Mouse (Mus musculus) CD4-positive helper T cell, adult 2 months (primary cell): Measurements from ENCODE around the gene Tbxa2r.
A peak's percentile ranks its signal among the peaks of the same experiment; 100 is the strongest.

Experiments used
- DNase-seq: peaks from one replicate; pipeline ENCODE4 v3.0.0-alpha.2; 2012; ENCODE audit warnings: low read depth, missing footprints, low spot score

The Tbxa2r gene

GRCm38 (mm10) chr10:81365672-81366476 lies 37.3 kb downstream of the Tbxa2r start, which contains the start of gene 4930404N11Rik:
TSS of gene 4930404N11Rik (minus strand) at chr10:81365816.
- DNase-seq: no peak

- no peak for DNase-seq
Observed at GRCm38 (mm10) chr10:81366477-81367206, 38.1 kb downstream of the Tbxa2r start.

- DNase-seq: no peak
Observed at GRCm38 (mm10) chr10:81367207-81367495, 38.6 kb downstream of the Tbxa2r start.

GRCm38 (mm10) chr10:81375322-81375721 lies 46.8 kb downstream of the Tbxa2r start:
- DNase-seq: no peak

GRCm38 (mm10) chr10:81376561-81377361 lies 48.2 kb downstream of the Tbxa2r start:
- peak; percentile 29 for DNase-seq

GRCm38 (mm10) chr10:81377362-81377664 lies 48.8 kb downstream of the Tbxa2r start:
- peak; percentile 28 for DNase-seq

- no peak for DNase-seq
Observed at GRCm38 (mm10) chr10:81377793-81378552, 49.4 kb downstream of the Tbxa2r start, which contains the start of gene Fzr1. TSS of gene Fzr1 (minus strand) at chr10:81378516.

GRCm38 (mm10) chr10:81378553-81379182 lies 50.1 kb downstream of the Tbxa2r start:
- peak; percentile 100 for DNase-seq

- DNase-seq: no peak
Observed at GRCm38 (mm10) chr10:81379183-81379553, 50.6 kb downstream of the Tbxa2r start.

GRCm38 (mm10) chr10:81379809-81380378 lies 51.4 kb downstream of the Tbxa2r start:
- no peak for DNase-seq

GRCm38 (mm10) chr10:81382039-81382438 lies 53.5 kb downstream of the Tbxa2r start:
- DNase-seq: peak; percentile 80

GRCm38 (mm10) chr10:81383802-81384604 lies 55.5 kb downstream of the Tbxa2r start, which contains the start of the genes Dohh and Gm48551:
TSS of gene Dohh (plus strand) at chr10:81384428.
TSS of gene Gm48551 (plus strand) at chr10:81384466.
- peak; percentile 99 for DNase-seq

- DNase-seq: no peak
Observed at GRCm38 (mm10) chr10:81384605-81384982, 56.1 kb downstream of the Tbxa2r start.
